Mouse (Mus musculus) spleen, adult 2 months (tissue): ENCODE measurements around the gene Fancd2. TPM values are rescaled to one million over a fixed set of nuclear protein-coding genes. Genes with fewer than 3 reads are reported as not detected.

Source experiments
- DNase-seq, 2 experiments: peaks; one replicate each; pipeline versions ENCODE4 v3.0.0 to v3.0.0-alpha.2; 2012 to 2021; ENCODE audit warnings: low spot score in 2 of 2, low read depth in 1 of 2
- H3K27ac ChIP-seq: fragments of 200-500 bp; 2 replicates; pipeline ENCODE4 v1.5.1; 2012; ENCODE audit warnings: low read length, inconsistent platforms; ENCODE audit not compliant: insufficient read depth
- H3K27me3 ChIP-seq: fragments of 200-500 bp; 2 replicates; pipeline ENCODE4 v1.6.1; 2012; ENCODE audit warnings: mild to moderate bottlenecking, moderate library complexity, low read length, inconsistent platforms; ENCODE audit not compliant: control insufficient read depth, insufficient read depth
- H3K36me3 ChIP-seq: fragments of 200-500 bp; 2 replicates; pipeline ENCODE4 v1.6.1; 2012; ENCODE audit warnings: mild to moderate bottlenecking, low read length, inconsistent platforms; ENCODE audit not compliant: control insufficient read depth, insufficient read depth
- H3K4me1 ChIP-seq: fragments of 200-500 bp; 2 replicates; pipeline ENCODE4 v1.6.1; 2011; ENCODE audit warnings: inconsistent platforms; ENCODE audit not compliant: control insufficient read depth, insufficient read depth, insufficient read length
- H3K4me3 ChIP-seq: fragments of 200-500 bp; 2 replicates; pipeline ENCODE4 v1.5.1; 2011; ENCODE audit warnings: mild to moderate bottlenecking, inconsistent platforms; ENCODE audit not compliant: insufficient read depth, insufficient read length; ENCODE audit errors: extremely low read depth
- CTCF ChIP-seq: fragments of 200-500 bp; IDR thresholded peaks from 2 replicates; pipeline ENCODE4 v1.5.1; 2011; ENCODE audit warnings: mild to moderate bottlenecking, inconsistent platforms; ENCODE audit not compliant: insufficient read depth, insufficient read length, insufficient replicate concordance; ENCODE audit errors: extremely low read depth
- POLR2A ChIP-seq: fragments of 200-500 bp; IDR thresholded peaks from 2 replicates; pipeline ENCODE4 v1.6.1; 2011; ENCODE audit warnings: low read depth, low read length, inconsistent platforms
- WGBS: fragments of 180-500 bp; shearing (Covaris S2); methylation state at CpG from one replicate; pipeline ENCODE4 v1.1.7; 2018; 5-methylcytosine and 5-hydroxymethylcytosine counted together
- polyA plus RNA-seq: library from polyadenylated mRNA; depleted of rRNA; stranded (reverse); fragments of >200 nt; gene quantifications from 2 replicates; pipeline ENCODE4 v1.2.3, GENCODE M21; 2012; rRNA removed

Gene Fancd2
- polyA plus RNA-seq, 1 experiment, result 2.8 TPM

GRCm38 (mm10) chr6:113639201-113639600 lies 107.7 kb downstream of the Fancd2 start:
- peak overlapping the region; percentile 79; the same call in 1 of the 2 replicates for H3K4me3 ChIP-seq
- WGBS, result 83% methylated on average over 4 of the region's 4 CpGs

GRCm38 (mm10) chr6:113642605-113643004 lies 111.1 kb downstream of the Fancd2 start:
- H3K27ac ChIP-seq, result no peak overlapping the region
- 89% methylated on average over 8 of the region's 8 CpGs for WGBS

More at GRCm38 (mm10) chr6:113639201-113639600, 107.7 kb downstream of the Fancd2 start:
- TF ChIP-seq CTCF (no peak), POLR2A (no peak)
- DNase-seq, result no peak
- H3K4me1 ChIP-seq, result peaks cover 4% of the 10 kb centered on the region; the same call in 1 of the 2 replicates
- H3K27me3 ChIP-seq, result no peaks in the 10 kb centered on the region
- H3K27ac ChIP-seq, result no peak overlapping the region
- no peaks in the 10 kb centered on the region for H3K36me3 ChIP-seq

GRCm38 (mm10) chr6:113643021-113643420 lies 111.5 kb downstream of the Fancd2 start:
- no peaks in the 10 kb centered on the region for H3K27me3 ChIP-seq
- peaks cover 7% of the 10 kb centered on the region; the same call in 1 of the 2 replicates for H3K36me3 ChIP-seq
- no peak overlapping the region for H3K4me3 ChIP-seq
- TF ChIP-seq POLR2A, result no peak
- 85% methylated on average over 4 of the region's 4 CpGs for WGBS
- peaks cover 12% of the 10 kb centered on the region; the same call in 1 of the 2 replicates for H3K4me1 ChIP-seq
- DNase-seq, result no peak
- H3K27ac ChIP-seq, result no peak overlapping the region

More at GRCm38 (mm10) chr6:113642605-113643004, 111.1 kb downstream of the Fancd2 start:
- TF ChIP-seq POLR2A, result no peak
- TF ChIP-seq CTCF, result no peak
- Histone ChIP-seq H3K4me3 (no peak overlapping the region), H3K27me3 (no peaks in the 10 kb centered on the region), H3K4me1 (peaks cover 12% of the 10 kb centered on the region; the same call in 1 of the 2 replicates), H3K36me3 (peaks cover 5% of the 10 kb centered on the region; the same call in 1 of the 2 replicates)
- DNase-seq, result no peak

- peaks cover 12% of the 10 kb centered on the region; the same call in 1 of the 2 replicates for H3K4me1 ChIP-seq
- no peak overlapping the region for H3K4me3 ChIP-seq
- H3K27ac ChIP-seq, result peak overlapping the region; percentile 62
- WGBS, result 90% methylated on average over 2 of the region's 2 CpGs
- no peak for DNase-seq
- TF ChIP-seq CTCF, result no peak
- TF ChIP-seq POLR2A, result no peak
- peaks cover 14% of the 10 kb centered on the region for H3K36me3 ChIP-seq
- H3K27me3 ChIP-seq, result no peaks in the 10 kb centered on the region
Observed at GRCm38 (mm10) chr6:113643967-113644366, 112.5 kb downstream of the Fancd2 start.

GRCm38 (mm10) chr6:113644808-113645207 lies 113.3 kb downstream of the Fancd2 start:
- Histone ChIP-seq H3K27me3 (no peaks in the 10 kb centered on the region), H3K4me3 (no peak overlapping the region), H3K4me1 (peaks cover 17% of the 10 kb centered on the region; the same call in 1 of the 2 replicates), H3K27ac (peak overlapping the region; percentile 62), H3K36me3 (peaks cover 17% of the 10 kb centered on the region)
- no peak for DNase-seq
- TF ChIP-seq CTCF (no peak), POLR2A (no peak)
- 42% methylated on average over 8 of the region's 8 CpGs for WGBS

Other genes with a start within 250 kb of the Fancd2 start
- gene Cpne9, start 249.4 kb upstream of the Fancd2 start, polyA plus RNA-seq, result 0.13 and 0.23 TPM in 2 replicates
- 24.2 and 26.3 TPM in 2 replicates for gene Brpf1, start 224.5 kb upstream of the Fancd2 start, polyA plus RNA-seq
- gene Ogg1, start 204.7 kb upstream of the Fancd2 start, polyA plus RNA-seq, result 13.0 and 14.8 TPM in 2 replicates
- gene Camk1, start 187.7 kb upstream of the Fancd2 start, polyA plus RNA-seq, result 21.0 and 22.6 TPM in 2 replicates
- 17.1 and 22.1 TPM in 2 replicates for gene Tada3, start 153.8 kb upstream of the Fancd2 start, polyA plus RNA-seq
- gene Arpc4, start 153.6 kb upstream of the Fancd2 start, polyA plus RNA-seq, result 87.2 and 94.8 TPM in 2 replicates
- gene Ttll3, start 142.4 kb upstream of the Fancd2 start, polyA plus RNA-seq, result 20.9 and 21.2 TPM in 2 replicates
- gene Rpusd3, start 112.3 kb upstream of the Fancd2 start, polyA plus RNA-seq, result 29.2 and 53.2 TPM in 2 replicates
- gene Cidec, start 95.9 kb upstream of the Fancd2 start, polyA plus RNA-seq, result 4.7 and 7.8 TPM in 2 replicates
- 32.2 and 33.6 TPM in 2 replicates for gene Jagn1, start 89.1 kb upstream of the Fancd2 start, polyA plus RNA-seq
- gene Il17re, start 73.2 kb upstream of the Fancd2 start, polyA plus RNA-seq, result 0.61 and 1.3 TPM in 2 replicates
- 10.9 and 12.4 TPM in 2 replicates for gene Il17rc, start 60.3 kb upstream of the Fancd2 start, polyA plus RNA-seq
- gene Creld1, start 48.4 kb upstream of the Fancd2 start, polyA plus RNA-seq, result 7.8 and 8.4 TPM in 2 replicates
- gene Prrt3, start 29.8 kb upstream of the Fancd2 start, polyA plus RNA-seq, result 0.04 TPM in 2 replicates
- 18.2 and 20.0 TPM in 2 replicates for gene Emc3, start within 50 bp of the Fancd2 start, polyA plus RNA-seq
- not detected in 2 replicates for gene Fancd2os, start 69.0 kb downstream of the Fancd2 start, polyA plus RNA-seq
- 97.5 and 107 TPM in 2 replicates for gene Brk1, start 73.1 kb downstream of the Fancd2 start, polyA plus RNA-seq
- gene Vhl, start 92.3 kb downstream of the Fancd2 start, polyA plus RNA-seq, result 18.7 and 19.3 TPM in 2 replicates
- 42.4 and 56.2 TPM in 2 replicates for gene Irak2, start 106.8 kb downstream of the Fancd2 start, polyA plus RNA-seq
- gene Tatdn2, start 165.4 kb downstream of the Fancd2 start, polyA plus RNA-seq, result 24.3 and 27.4 TPM in 2 replicates
- 0.54 TPM in 1 of 2 replicates, not detected in the other for gene Ghrl, start 188.2 kb downstream of the Fancd2 start, polyA plus RNA-seq
- 80.0 and 81.8 TPM in 2 replicates for gene Sec13, start 209.1 kb downstream of the Fancd2 start, polyA plus RNA-seq